Mouse (Mus musculus) liver, embryonic 12.5 days (tissue): Measurements from ENCODE around the gene Zfp36l3. TPM values are rescaled to one million over a fixed set of nuclear protein-coding genes. Genes with fewer than 3 reads are reported as not detected.
"Not testable (repeated sequence)": the region's sequence is repeated elsewhere in the genome, so short reads cannot be mapped to it uniquely, and the experiment has no call there.

Source experiments
- ATAC-seq: fragments of 200-750 bp; cut with Nextera tagmentation; 2 replicates; pipeline ENCODE4 v1.8.0; 2017; ENCODE audit warnings: moderate number of reproducible peaks, mild to moderate bottlenecking, moderate library complexity
- H3K27ac ChIP-seq: fragments of 300-500 bp; sonication (generic); 2 replicates; pipeline ENCODE4 v1.5.1; 2016; ENCODE audit warnings: mild to moderate bottlenecking
- H3K27me3 ChIP-seq: fragments of 300-500 bp; sonication (generic); replicated peaks from 2 replicates; pipeline ENCODE4 v1.6.1; 2016; ENCODE audit warnings: mild to moderate bottlenecking, moderate library complexity
- H3K36me3 ChIP-seq: fragments of 300-500 bp; sonication (generic); 2 replicates; pipeline ENCODE4 v1.6.1; 2016; ENCODE audit warnings: mild to moderate bottlenecking, moderate library complexity
- H3K4me1 ChIP-seq: fragments of 300-500 bp; sonication (generic); 2 replicates; pipeline ENCODE4 v1.6.1; 2016
- H3K4me2 ChIP-seq: fragments of 300-500 bp; sonication (generic); 2 replicates; pipeline ENCODE4 v1.6.1; 2016; ENCODE audit warnings: mild to moderate bottlenecking, moderate library complexity
- H3K4me3 ChIP-seq: fragments of 300-500 bp; sonication (generic); 2 replicates; pipeline ENCODE4 v1.5.1; 2016; ENCODE audit warnings: mild to moderate bottlenecking, moderate library complexity
- H3K9ac ChIP-seq: fragments of 300-500 bp; sonication (generic); 2 replicates; pipeline ENCODE4 v1.6.1; 2016; ENCODE audit warnings: mild to moderate bottlenecking, moderate library complexity
- H3K9me3 ChIP-seq: fragments of 300-500 bp; sonication (generic); replicated peaks from 2 replicates; pipeline ENCODE4 v1.6.1; 2016; ENCODE audit warnings: mild to moderate bottlenecking, moderate library complexity
- WGBS: fragments of 180-500 bp; shearing (Covaris S2); methylation state at CpG from one replicate; pipeline ENCODE4 v1.1.7; 2016; ENCODE audit not compliant: insufficient replicate concordance; 5-methylcytosine and 5-hydroxymethylcytosine counted together
- polyA plus RNA-seq: library from polyadenylated mRNA; unstranded; fragments of >200 nt; fragmentation: Nextera tagmentation; extraction: Ambion mirVana; gene quantifications from 2 replicates; pipeline ENCODE4 v1.2.1, GENCODE M21; 2016

Zfp36l3 gene
- polyA plus RNA-seq = not detected in 2 replicates

GRCm38 (mm10) chrX:53776276-53776675 lies at the start of gene Zfp36l3:
Gene Zfp36l3 (minus strand): TSS chrX:53776394.
- no peak for ATAC-seq
- Histone ChIP-seq H3K4me3 (no peak within 1 kb of the TSS), H3K27ac (no peak within 1 kb of the TSS), H3K9me3 (no peaks in the 10 kb centered on the region), H3K4me2 (no peak within 1 kb of the TSS), H3K9ac (no peak within 1 kb of the TSS), H3K36me3 (no peaks in the 10 kb centered on the region), H3K4me1 (no peaks in the 10 kb centered on the region), H3K27me3 (no peaks in the 10 kb centered on the region)
- 75% methylated on average over 10 of the region's 12 CpGs for WGBS

- H3K36me3 ChIP-seq = no peaks in the 10 kb centered on the region
- no peak overlapping the region for H3K27ac ChIP-seq
- no peaks in the 10 kb centered on the region for H3K9me3 ChIP-seq
- no peak overlapping the region for H3K4me3 ChIP-seq
- no peaks in the 10 kb centered on the region for H3K27me3 ChIP-seq
- H3K4me2 ChIP-seq = no peak overlapping the region
- H3K4me1 ChIP-seq = no peaks in the 10 kb centered on the region
- H3K9ac ChIP-seq = no peak overlapping the region
- no peak for ATAC-seq
- WGBS = 33% methylated on average over 3 of the region's 3 CpGs
Measured at GRCm38 (mm10) chrX:53799074-53799473, 22.9 kb upstream of the Zfp36l3 start.

GRCm38 (mm10) chrX:53797519-53797918 lies 21.3 kb upstream of the Zfp36l3 start, which contains the start of gene Xlr:
Gene Xlr (minus strand): TSS chrX:53797706.
- not testable (repeated sequence) for H3K36me3 ChIP-seq, H3K9me3 ChIP-seq, H3K27me3 ChIP-seq, H3K4me3 ChIP-seq, ATAC-seq, H3K27ac ChIP-seq, H3K4me2 ChIP-seq, H3K9ac ChIP-seq, H3K4me1 ChIP-seq
- whole genome bisulfite sequencing = 70% methylated on average over 11 of the region's 11 CpGs

GRCm38 (mm10) chrX:53757736-53758135 lies 18.5 kb downstream of the Zfp36l3 start, which contains the start of gene 1700013H16Rik:
Gene 1700013H16Rik (minus strand): TSS chrX:53757831.
- H3K4me1 ChIP-seq = no peaks in the 10 kb centered on the region
- no peak within 1 kb of the TSS for H3K9ac ChIP-seq
- no peaks in the 10 kb centered on the region for H3K36me3 ChIP-seq
- no peak within 1 kb of the TSS for H3K4me3 ChIP-seq
- no peaks in the 10 kb centered on the region for H3K27me3 ChIP-seq
- no peak for ATAC-seq
- WGBS = 88% methylated on average over 16 of the region's 16 CpGs
- peaks cover 19% of the 10 kb centered on the region for H3K9me3 ChIP-seq
- no peak within 1 kb of the TSS for H3K4me2 ChIP-seq
- no peak within 1 kb of the TSS for H3K27ac ChIP-seq

- Histone ChIP-seq H3K27ac (no peak overlapping the region), H3K36me3 (no peaks in the 10 kb centered on the region), H3K27me3 (no peaks in the 10 kb centered on the region), H3K4me2 (no peak overlapping the region), H3K4me1 (no peaks in the 10 kb centered on the region), H3K4me3 (no peak overlapping the region), H3K9ac (no peak overlapping the region), H3K9me3 (peaks cover 19% of the 10 kb centered on the region)
- ATAC-seq = no peak
- WGBS = 41% methylated on average over 1 of the region's 1 CpGs
Measured at GRCm38 (mm10) chrX:53752851-53753250, 23.3 kb downstream of the Zfp36l3 start.

GRCm38 (mm10) chrX:53728967-53729366 lies 47.2 kb downstream of the Zfp36l3 start:
- Histone ChIP-seq H3K27me3 (no peaks in the 10 kb centered on the region), H3K9ac (no peak overlapping the region), H3K4me3 (no peak overlapping the region), H3K4me2 (no peak overlapping the region), H3K9me3 (no peaks in the 10 kb centered on the region), H3K4me1 (no peaks in the 10 kb centered on the region), H3K27ac (no peak overlapping the region), H3K36me3 (no peaks in the 10 kb centered on the region)
- WGBS = 72% methylated on average over 2 of the region's 2 CpGs
- no peak for ATAC-seq

GRCm38 (mm10) chrX:53724596-53724995 lies 51.6 kb downstream of the Zfp36l3 start, which contains the start of gene 4930502E18Rik:
Gene 4930502E18Rik (plus strand): TSS chrX:53724826.
- Histone ChIP-seq H3K27me3 (no peaks in the 10 kb centered on the region), H3K4me1 (no peaks in the 10 kb centered on the region), H3K9ac (no peak within 1 kb of the TSS), H3K27ac (no peak within 1 kb of the TSS), H3K9me3 (no peaks in the 10 kb centered on the region), H3K4me3 (no peak within 1 kb of the TSS), H3K36me3 (no peaks in the 10 kb centered on the region), H3K4me2 (no peak within 1 kb of the TSS)
- WGBS = 71% methylated on average over 11 of the region's 11 CpGs
- ATAC-seq = no peak

Other genes with a start within 250 kb of the Zfp36l3 start
- 2.8 and 4.3 TPM in 2 replicates for gene Rtl8c, start 168.4 kb downstream of the Zfp36l3 start, polyA plus RNA-seq
- gene Gm14597, start 167.4 kb downstream of the Zfp36l3 start, polyA plus RNA-seq = not detected in 2 replicates
- 8.8 and 9.4 TPM in 2 replicates for gene Rtl8a, start 132.7 kb downstream of the Zfp36l3 start, polyA plus RNA-seq
- 8.1 and 9.0 TPM in 2 replicates for gene Rtl8b, start 106.0 kb downstream of the Zfp36l3 start, polyA plus RNA-seq
- gene 4930502E18Rik, start 51.6 kb downstream of the Zfp36l3 start, polyA plus RNA-seq = 0.11 TPM in 1 of 2 replicates, not detected in the other
- not detected in 2 replicates for gene 1700013H16Rik, start 18.6 kb downstream of the Zfp36l3 start, polyA plus RNA-seq
- 2.0 and 3.1 TPM in 2 replicates for gene Xlr, start 21.3 kb upstream of the Zfp36l3 start, polyA plus RNA-seq